Mouse (Mus musculus) forebrain, embryonic 14.5 days (tissue): Measurements from ENCODE around the gene Rcan1. TPM values are rescaled to one million over a fixed set of nuclear protein-coding genes. Genes with fewer than 3 reads are reported as not detected.

ENCODE experiments used
- ATAC-seq: fragments of 200-750 bp; cut with Nextera tagmentation; 2 replicates; pipeline ENCODE4 v1.8.0; 2017; ENCODE audit warnings: mild to moderate bottlenecking, moderate library complexity
- DNase-seq: peaks from one replicate; pipeline ENCODE4 v3.0.0-alpha.2; 2015; ENCODE audit warnings: low spot score
- H3K27ac ChIP-seq: fragments of 300-500 bp; sonication (generic); 2 replicates; pipeline ENCODE4 v1.5.1; 2014; ENCODE audit warnings: low read depth, mild to moderate bottlenecking, control low read depth, low read length, moderate library complexity
- H3K27me3 ChIP-seq: fragments of 300-500 bp; sonication (generic); replicated peaks from 2 replicates; pipeline ENCODE4 v1.6.1; 2014; ENCODE audit warnings: low read length, control low read depth, mixed read lengths; ENCODE audit not compliant: control insufficient read depth, insufficient read depth
- H3K36me3 ChIP-seq: fragments of 300-500 bp; sonication (generic); 2 replicates; pipeline ENCODE4 v1.6.1; 2014; ENCODE audit warnings: low read length, control low read depth; ENCODE audit not compliant: control insufficient read depth, insufficient read depth
- H3K4me1 ChIP-seq: fragments of 300-500 bp; sonication (generic); 2 replicates; pipeline ENCODE4 v1.6.1; 2014; ENCODE audit warnings: antibody characterized with exemption, low read length, control low read depth; ENCODE audit not compliant: control insufficient read depth, insufficient read depth
- H3K4me2 ChIP-seq: fragments of 300-500 bp; sonication (generic); 2 replicates; pipeline ENCODE4 v1.6.1; 2014; ENCODE audit warnings: mild to moderate bottlenecking, control low read depth, low read length
- H3K4me3 ChIP-seq: fragments of 300-500 bp; sonication (generic); 2 replicates; pipeline ENCODE4 v1.5.1; 2014; ENCODE audit warnings: low read depth, low read length, control low read depth
- H3K9ac ChIP-seq: fragments of 300-500 bp; sonication (generic); 2 replicates; pipeline ENCODE4 v1.6.1; 2014; ENCODE audit warnings: mild to moderate bottlenecking, low read length, control low read depth, moderate library complexity
- H3K9me3 ChIP-seq: fragments of 300-500 bp; sonication (generic); replicated peaks from 2 replicates; pipeline ENCODE4 v1.6.1; 2016; ENCODE audit warnings: low read length, control low read depth, mixed read lengths; ENCODE audit not compliant: control insufficient read depth
- WGBS: fragments of 180-500 bp; shearing (Covaris S2); extraction: QIAGEN DNeasy Blood & Tissue Kit; methylation state at CpG from one replicate; pipeline ENCODE4 v1.1.7; 2014; 5-methylcytosine and 5-hydroxymethylcytosine counted together
- polyA plus RNA-seq: library from polyadenylated mRNA; unstranded; fragments of >200 nt; fragmentation: Nextera tagmentation; extraction: Ambion mirVana; gene quantifications from 2 replicates; pipeline ENCODE4 v1.2.1, GENCODE M21; 2014

Gene Rcan1
- polyA plus RNA-seq, 1 experiment from 2014 or later = 46.3 TPM

GRCm38 (mm10) chr16:92407883-92408282 lies 62.8 kb downstream of the Rcan1 start:
- Histone ChIP-seq H3K9ac (no peak overlapping the region), H3K9me3 (no peaks in the 10 kb centered on the region), H3K4me2 (no peak overlapping the region), H3K4me3 (no peak overlapping the region), H3K4me1 (peaks cover 4% of the 10 kb centered on the region; the same call in 1 of the 2 replicates), H3K27ac (no peak overlapping the region), H3K36me3 (no peaks in the 10 kb centered on the region), H3K27me3 (no peaks in the 10 kb centered on the region)
- DNase-seq = no peak
- ATAC-seq = no peak
- WGBS = 91% methylated on average over 2 of the region's 2 CpGs

DNA sequence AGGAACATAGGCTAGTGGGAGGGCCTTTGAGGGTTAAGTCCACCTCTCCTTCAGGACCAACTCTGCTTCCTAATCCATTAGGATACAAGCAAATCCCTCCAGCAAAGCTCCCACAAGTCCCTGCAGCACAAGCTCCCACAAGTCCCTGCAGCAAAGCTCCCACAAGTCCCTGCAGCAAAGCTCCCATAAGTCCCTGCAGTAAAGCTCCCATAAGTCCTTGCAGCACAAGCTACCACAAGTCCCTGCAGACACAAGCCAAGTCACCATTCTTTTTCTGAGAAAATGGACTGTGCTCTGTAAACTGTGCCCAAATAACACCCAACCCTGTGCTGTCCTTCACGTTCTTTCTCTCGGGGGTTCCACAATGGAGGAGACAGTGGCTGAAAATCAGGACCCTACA lies 66.5 kb downstream of the Rcan1 start:
- H3K36me3 ChIP-seq = no peaks in the 10 kb centered on the region
- no peak overlapping the region for H3K4me2 ChIP-seq
- no peaks in the 10 kb centered on the region for H3K27me3 ChIP-seq
- peaks cover 18% of the 10 kb centered on the region for H3K4me1 ChIP-seq
- no peaks in the 10 kb centered on the region for H3K9me3 ChIP-seq
- no peak for DNase-seq
- no peak overlapping the region for H3K4me3 ChIP-seq
- ATAC-seq = no peak
- no peak overlapping the region for H3K9ac ChIP-seq
- WGBS = 95% methylated on average over 2 of the region's 2 CpGs
- no peak overlapping the region for H3K27ac ChIP-seq

DNA sequence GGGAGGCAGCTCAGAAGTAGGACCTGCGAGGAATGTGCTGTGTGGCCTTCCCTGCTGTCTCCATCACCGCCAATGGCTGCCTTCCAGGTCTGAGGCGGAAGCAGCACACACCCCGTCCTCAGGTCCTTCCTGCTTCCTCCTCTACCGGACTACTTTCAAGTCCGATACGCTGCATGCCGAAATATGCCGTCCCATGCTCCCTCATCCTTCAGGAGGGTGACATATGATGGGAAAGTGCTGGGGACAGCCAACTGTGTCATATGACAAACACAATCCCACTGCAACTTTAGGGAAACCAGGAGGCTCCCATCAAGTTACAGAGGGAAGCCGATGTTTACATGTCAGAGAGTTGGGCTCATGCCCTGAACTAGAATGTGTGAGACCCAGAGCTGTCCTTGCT lies 67.6 kb downstream of the Rcan1 start:
- Histone ChIP-seq H3K36me3 (no peaks in the 10 kb centered on the region), H3K27ac (no peak overlapping the region), H3K9me3 (no peaks in the 10 kb centered on the region), H3K27me3 (no peaks in the 10 kb centered on the region), H3K4me2 (no peak overlapping the region), H3K9ac (no peak overlapping the region), H3K4me1 (peaks cover 26% of the 10 kb centered on the region), H3K4me3 (no peak overlapping the region)
- 84% methylated on average over 10 of the region's 10 CpGs for WGBS
- DNase-seq (no peak), ATAC-seq (no peak)

GRCm38 (mm10) chr16:92402216-92402615 lies 68.5 kb downstream of the Rcan1 start:
- Histone ChIP-seq H3K9ac (no peak overlapping the region), H3K4me1 (peaks cover 26% of the 10 kb centered on the region), H3K4me3 (no peak overlapping the region), H3K36me3 (peaks cover under 1% of the 10 kb centered on the region; the same call in 1 of the 2 replicates), H3K27ac (no peak overlapping the region), H3K4me2 (no peak overlapping the region), H3K27me3 (no peaks in the 10 kb centered on the region), H3K9me3 (no peaks in the 10 kb centered on the region)
- ATAC-seq (no peak), DNase-seq (no peak)
- 45% methylated on average over 8 of the region's 8 CpGs for WGBS

DNA sequence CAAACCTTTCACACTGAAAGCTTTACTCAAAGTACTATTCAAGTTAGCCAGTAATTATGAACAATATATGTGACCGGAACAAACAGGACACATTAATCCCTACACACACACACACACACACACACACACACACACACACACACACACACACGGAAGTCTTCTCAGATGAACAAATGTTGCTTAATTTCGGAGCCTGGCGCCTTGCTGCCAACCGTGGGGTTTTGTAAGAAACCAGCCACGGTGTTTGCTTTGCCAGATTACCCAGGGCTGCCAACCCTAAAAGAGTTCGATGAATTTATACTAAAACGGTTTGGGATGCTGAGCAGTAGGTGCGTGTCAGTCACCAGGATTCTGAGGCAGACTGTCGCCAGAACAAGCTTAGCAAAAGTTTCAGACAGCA lies 69.5 kb downstream of the Rcan1 start:
- H3K27me3 ChIP-seq = no peaks in the 10 kb centered on the region
- 25% methylated on average over 10 of the region's 10 CpGs for WGBS
- H3K9me3 ChIP-seq = no peaks in the 10 kb centered on the region
- ATAC-seq (no peak), DNase-seq (no peak)
- H3K9ac ChIP-seq = no peak overlapping the region
- H3K4me1 ChIP-seq = peaks cover 26% of the 10 kb centered on the region
- no peak overlapping the region for H3K4me3 ChIP-seq
- no peak overlapping the region for H3K27ac ChIP-seq
- H3K4me2 ChIP-seq = no peak overlapping the region
- peaks cover 10% of the 10 kb centered on the region for H3K36me3 ChIP-seq

- Histone ChIP-seq H3K4me2 (peak overlapping the region; percentile 80), H3K9ac (peak overlapping the region; percentile 59), H3K27ac (peak overlapping the region; percentile 55; the same call in 1 of the 2 replicates), H3K9me3 (no peaks in the 10 kb centered on the region), H3K27me3 (no peaks in the 10 kb centered on the region), H3K36me3 (peaks cover 24% of the 10 kb centered on the region), H3K4me3 (peak overlapping the region; percentile 35), H3K4me1 (peaks cover 26% of the 10 kb centered on the region)
- ATAC-seq (peak; percentile 90), DNase-seq (peak; percentile 94)
- WGBS = under 1% methylated on average over 37 of the region's 37 CpGs
These were observed 70.9 kb downstream of the Rcan1 start for GRCm38 (mm10) chr16:92399490-92400458.

DNA sequence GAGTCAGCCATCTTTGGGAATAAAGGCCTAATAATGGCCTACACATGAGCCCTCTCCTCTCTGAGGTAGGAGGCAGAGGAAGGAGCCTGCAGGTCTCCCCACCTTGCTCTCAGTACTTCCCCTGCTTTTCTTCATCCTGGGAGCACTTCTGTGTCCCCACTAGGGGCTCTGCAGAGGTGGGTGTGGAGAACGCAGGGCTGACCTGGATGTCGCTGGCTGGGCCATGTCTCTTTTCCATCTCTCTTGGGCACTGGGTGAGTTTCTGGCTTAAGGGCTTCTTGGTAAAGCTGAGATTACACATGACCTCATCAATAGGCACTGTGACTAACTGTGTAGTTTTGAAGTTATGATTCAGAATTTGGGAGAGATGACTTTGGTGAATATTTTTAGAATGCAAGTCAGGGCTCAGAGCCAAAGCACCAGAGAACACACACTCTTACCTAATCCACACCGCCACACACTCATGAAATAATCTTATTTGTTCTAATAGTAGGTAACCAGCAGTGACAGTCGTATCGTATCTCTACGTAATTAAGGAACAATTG lies 72.0 kb downstream of the Rcan1 start:
- H3K4me1 ChIP-seq = peaks cover 26% of the 10 kb centered on the region
- H3K4me3 ChIP-seq = no peak overlapping the region
- WGBS = 44% methylated on average over 6 of the region's 6 CpGs

GRCm38 (mm10) chr16:92397745-92398573 lies 72.7 kb downstream of the Rcan1 start:
- 60% methylated on average over 10 of the region's 10 CpGs for WGBS
- H3K4me3 ChIP-seq = no peak overlapping the region
- no peak overlapping the region for H3K9ac ChIP-seq
- peaks cover 34% of the 10 kb centered on the region for H3K36me3 ChIP-seq
- ATAC-seq (no peak), DNase-seq (no peak)
- no peaks in the 10 kb centered on the region for H3K27me3 ChIP-seq
- no peak overlapping the region for H3K27ac ChIP-seq
- H3K4me1 ChIP-seq = peaks cover 26% of the 10 kb centered on the region
- H3K9me3 ChIP-seq = no peaks in the 10 kb centered on the region
- H3K4me2 ChIP-seq = no peak overlapping the region

More for the DNA sequence above, 72.0 kb downstream of the Rcan1 start:
- Histone ChIP-seq H3K36me3 (peaks cover 27% of the 10 kb centered on the region), H3K9ac (no peak overlapping the region), H3K27me3 (no peaks in the 10 kb centered on the region), H3K27ac (no peak overlapping the region), H3K9me3 (no peaks in the 10 kb centered on the region), H3K4me2 (peak overlapping the region; percentile 80; the same call in 1 of the 2 replicates)
- DNase-seq (no peak), ATAC-seq (no peak)
